Mouse (Mus musculus) stomach, embryonic 14.5 days (tissue): ENCODE measurements around the gene Aff1. TPM values are rescaled to one million over a fixed set of nuclear protein-coding genes. Genes with fewer than 3 reads are reported as not detected.
A peak's percentile ranks its signal among the peaks of the same experiment; 100 is the strongest.

ENCODE experiments used
- ATAC-seq: fragments of 200-750 bp; cut with Nextera tagmentation; 2 replicates; pipeline ENCODE4 v1.8.0; 2017; ENCODE audit warnings: low read depth, moderate TSS enrichment; ENCODE audit not compliant: insufficient number of reproducible peaks, insufficient read depth, low FRiP score
- H3K27ac ChIP-seq: fragments of 300-500 bp; sonication (generic); 2 replicates; pipeline ENCODE4 v1.5.1; 2014; ENCODE audit warnings: mild to moderate bottlenecking, low read length, moderate library complexity, mixed read lengths
- H3K27me3 ChIP-seq: fragments of 300-500 bp; sonication (generic); 2 replicates; pipeline ENCODE4 v1.6.1; 2014; ENCODE audit warnings: low read length, control low read depth, mixed read lengths; ENCODE audit not compliant: control insufficient read depth, insufficient read depth
- H3K36me3 ChIP-seq: fragments of 300-500 bp; sonication (generic); 2 replicates; pipeline ENCODE4 v1.6.1; 2014; ENCODE audit warnings: mild to moderate bottlenecking, control low read depth, low read length, moderate library complexity, mixed read lengths; ENCODE audit not compliant: control insufficient read depth, insufficient read depth
- H3K4me1 ChIP-seq: fragments of 300-500 bp; sonication (generic); 2 replicates; pipeline ENCODE4 v1.6.1; 2014; ENCODE audit warnings: low read length, control low read depth, mixed read lengths; ENCODE audit not compliant: control insufficient read depth, insufficient read depth
- H3K4me2 ChIP-seq: fragments of 300-500 bp; sonication (generic); replicated peaks from 2 replicates; pipeline ENCODE4 v1.6.1; 2014; ENCODE audit warnings: low read depth, low read length, control low read depth
- H3K4me3 ChIP-seq: fragments of 300-500 bp; sonication (generic); 2 replicates; pipeline ENCODE4 v1.5.1; 2014; ENCODE audit warnings: low read depth, low read length, control low read depth
- H3K9ac ChIP-seq: fragments of 300-500 bp; sonication (generic); replicated peaks from 2 replicates; pipeline ENCODE4 v1.6.1; 2014; ENCODE audit warnings: low read depth, mild to moderate bottlenecking, control low read depth, low read length, moderate library complexity, mixed read lengths
- H3K9me3 ChIP-seq: fragments of 300-500 bp; sonication (generic); 2 replicates; pipeline ENCODE4 v1.6.1; 2016; ENCODE audit warnings: low read depth, low read length, control low read depth; ENCODE audit not compliant: control insufficient read depth
- WGBS: fragments of 180-500 bp; shearing (Covaris S2); extraction: QIAGEN DNeasy Blood & Tissue Kit; methylation state at CpG from one replicate; pipeline ENCODE4 v1.1.7; 2014; 5-methylcytosine and 5-hydroxymethylcytosine counted together
- polyA plus RNA-seq: library from polyadenylated mRNA; unstranded; fragments of >200 nt; fragmentation: Nextera tagmentation; extraction: Ambion mirVana; gene quantifications from 2 replicates; pipeline ENCODE4 v1.2.1, GENCODE M21; 2014

The Aff1 gene
- polyA plus RNA-seq, 1 experiment from 2014 or later = 5.9 TPM

DNA sequence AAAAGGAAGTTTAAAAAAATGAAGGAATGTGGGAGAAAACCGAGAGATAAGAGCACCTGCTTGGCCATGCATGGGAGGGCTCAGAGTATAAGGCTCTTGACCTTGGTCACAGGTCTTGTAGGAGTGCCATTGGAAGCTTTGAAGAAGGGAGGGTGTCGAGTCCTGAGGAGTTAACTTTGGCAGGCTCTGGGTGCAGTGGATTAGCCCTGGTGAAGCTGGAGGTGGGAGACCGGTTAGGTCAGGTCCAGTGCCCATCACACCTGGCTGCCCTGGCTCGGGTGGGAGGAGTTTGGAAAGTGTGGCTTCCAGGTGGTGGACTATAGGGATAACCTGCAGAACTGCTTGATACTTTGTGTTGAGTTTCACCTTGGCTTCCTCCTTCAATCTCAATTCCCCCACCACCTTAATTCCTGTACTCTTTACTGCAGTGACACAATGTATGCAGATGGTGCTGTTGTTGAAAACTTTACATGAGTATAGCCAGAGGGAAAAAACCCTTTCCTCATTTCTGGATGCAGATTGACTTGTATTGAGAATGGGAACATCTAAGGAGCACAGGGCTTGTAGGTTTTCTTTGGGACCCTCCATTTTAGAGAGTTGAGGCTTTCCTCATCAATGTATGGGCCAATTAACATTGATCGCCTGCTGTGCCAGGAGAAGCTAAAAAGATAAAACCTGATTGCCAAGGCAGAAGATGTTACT is 43.4 kb downstream of the Aff1 start:
- Histone ChIP-seq H3K27me3 (no peaks in the 10 kb centered on the region), H3K9ac (no peak overlapping the region), H3K36me3 (no peaks in the 10 kb centered on the region), H3K9me3 (no peaks in the 10 kb centered on the region), H3K4me2 (no peak overlapping the region), H3K27ac (no peak overlapping the region), H3K4me1 (no peaks in the 10 kb centered on the region), H3K4me3 (no peak overlapping the region)
- 54% methylated on average over 5 of the region's 5 CpGs for WGBS
- no peak for ATAC-seq

DNA sequence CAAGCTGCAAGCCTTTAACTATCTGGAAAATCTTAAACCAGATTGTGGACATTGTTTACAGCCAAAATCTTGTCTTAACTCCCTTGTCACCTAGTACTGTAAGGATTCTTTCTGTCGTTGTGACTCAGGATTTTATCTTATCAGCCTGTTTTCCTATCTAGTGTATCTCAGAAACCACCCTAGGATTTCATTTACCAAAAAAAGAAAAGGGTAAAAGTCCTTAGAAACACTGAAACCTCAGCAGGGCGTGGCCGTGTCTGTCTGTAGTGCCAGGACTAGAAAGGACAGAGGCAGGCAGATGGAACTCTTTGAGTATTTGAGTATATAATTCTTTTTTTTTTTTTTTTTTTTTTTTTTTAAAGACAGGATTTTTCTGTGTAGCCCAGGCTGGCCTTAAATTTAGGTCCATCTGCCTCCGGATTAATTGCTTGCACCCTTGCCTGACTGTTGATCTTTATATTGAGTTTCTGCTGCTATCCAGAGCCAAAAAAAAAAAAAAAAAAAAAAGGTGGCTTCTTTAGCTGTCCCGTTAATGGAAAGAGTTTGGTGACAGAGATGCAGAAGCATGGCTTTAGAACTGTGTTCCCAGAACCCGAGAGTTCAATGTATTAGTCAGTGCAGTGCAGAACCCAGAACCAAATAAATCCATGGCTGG is 44.5 kb downstream of the Aff1 start:
- no peak overlapping the region for H3K27ac ChIP-seq
- H3K9me3 ChIP-seq = no peaks in the 10 kb centered on the region
- H3K4me2 ChIP-seq = no peak overlapping the region
- H3K9ac ChIP-seq = no peak overlapping the region
- no peaks in the 10 kb centered on the region for H3K36me3 ChIP-seq
- no peaks in the 10 kb centered on the region for H3K4me1 ChIP-seq
- H3K4me3 ChIP-seq = no peak overlapping the region
- no peaks in the 10 kb centered on the region for H3K27me3 ChIP-seq
- no peak for ATAC-seq
- 57% methylated on average over 6 of the region's 6 CpGs for WGBS

DNA sequence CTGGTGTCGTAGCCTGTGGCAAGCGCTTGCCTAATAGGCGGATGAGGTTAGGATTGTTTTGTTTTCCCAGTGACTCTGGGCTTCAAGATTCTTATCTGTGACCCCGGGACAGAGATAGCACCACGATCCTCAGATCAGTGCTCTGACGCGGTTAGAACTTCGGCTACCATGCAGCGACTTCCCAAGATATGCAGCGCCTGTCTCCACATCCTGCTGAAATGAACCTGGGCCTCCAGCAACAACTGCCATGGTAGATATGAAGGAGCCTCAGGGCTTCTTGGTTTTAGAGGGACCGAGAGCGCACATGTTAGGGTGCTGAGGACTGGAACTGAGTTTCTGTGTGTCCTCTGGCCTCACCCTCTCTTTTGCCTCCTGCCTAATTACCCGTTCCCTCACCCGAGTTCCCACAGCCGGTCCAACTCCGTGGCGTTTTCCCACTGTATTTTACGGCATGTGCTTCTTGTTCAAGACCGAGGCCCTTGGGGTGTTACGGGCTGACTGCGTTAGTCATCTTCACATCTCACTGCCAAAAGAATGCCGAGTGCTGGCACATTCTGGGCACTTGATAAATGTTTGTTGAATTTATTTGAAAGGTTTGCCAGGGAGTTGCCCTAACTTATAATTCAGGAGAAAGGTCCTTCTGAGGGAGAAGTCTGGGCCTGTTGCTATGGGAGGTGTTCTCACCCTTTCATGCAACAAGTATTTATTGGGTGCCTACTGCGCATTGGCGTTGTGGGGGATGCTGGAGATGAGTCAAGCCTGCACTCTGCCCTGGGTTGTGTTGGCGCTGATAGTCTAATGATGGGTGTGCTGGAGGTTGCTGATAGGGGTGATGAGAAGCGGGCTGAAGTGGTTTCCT is 45.3 kb downstream of the Aff1 start:
- Histone ChIP-seq H3K4me3 (no peak overlapping the region), H3K9ac (no peak overlapping the region), H3K9me3 (no peaks in the 10 kb centered on the region), H3K27ac (no peak overlapping the region), H3K36me3 (no peaks in the 10 kb centered on the region), H3K4me1 (no peaks in the 10 kb centered on the region), H3K27me3 (no peaks in the 10 kb centered on the region), H3K4me2 (no peak overlapping the region)
- whole genome bisulfite sequencing = 57% methylated on average over 26 of the region's 26 CpGs
- ATAC-seq = peak; percentile 82; the same call in 1 of the 2 replicates

DNA sequence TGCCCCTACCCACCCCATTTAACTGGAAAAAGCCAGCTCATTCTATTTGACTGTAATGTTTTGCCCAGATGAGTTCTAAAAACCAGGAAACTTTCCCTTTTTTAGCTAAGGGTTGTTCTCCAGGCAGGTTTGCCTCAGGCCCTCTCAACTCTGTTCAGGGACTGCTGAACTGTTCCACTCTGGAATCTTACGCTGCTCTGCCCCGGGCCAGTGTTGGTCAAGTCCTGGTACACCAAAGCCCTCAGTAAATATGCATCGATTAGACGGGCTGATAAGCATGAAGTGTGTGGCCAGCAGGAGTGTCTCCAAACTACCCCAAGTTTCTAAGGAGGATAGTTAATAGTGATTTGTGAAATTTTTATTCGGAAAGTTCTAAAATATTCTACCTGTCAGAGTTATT is 46.3 kb downstream of the Aff1 start:
- ATAC-seq = no peak
- no peaks in the 10 kb centered on the region for H3K9me3 ChIP-seq
- no peak overlapping the region for H3K4me2 ChIP-seq
- no peak overlapping the region for H3K27ac ChIP-seq
- H3K27me3 ChIP-seq = no peaks in the 10 kb centered on the region
- no peaks in the 10 kb centered on the region for H3K36me3 ChIP-seq
- H3K4me1 ChIP-seq = no peaks in the 10 kb centered on the region
- H3K4me3 ChIP-seq = no peak overlapping the region
- no peak overlapping the region for H3K9ac ChIP-seq
- 71% methylated on average over 5 of the region's 5 CpGs for WGBS

DNA sequence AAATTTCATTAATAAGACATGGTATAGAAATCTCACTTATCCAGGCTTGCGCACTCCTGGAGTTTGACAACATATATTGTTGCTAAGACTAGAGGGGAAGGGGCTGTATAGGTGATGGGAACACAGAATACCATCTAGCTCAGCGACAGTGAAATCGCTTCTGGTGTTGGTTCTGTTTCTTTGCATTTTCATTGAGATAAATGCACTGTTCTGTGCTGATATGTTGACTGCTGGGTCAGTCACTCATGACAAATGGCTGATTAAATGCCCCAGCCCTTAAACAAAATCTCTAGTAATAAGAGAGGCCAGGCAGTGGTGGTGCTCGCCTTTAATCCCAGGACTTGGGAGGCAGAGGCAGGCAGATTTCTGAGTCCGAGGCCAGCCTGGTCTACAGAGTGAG is 47.0 kb downstream of the Aff1 start:
- Histone ChIP-seq H3K4me3 (no peak overlapping the region), H3K9me3 (no peaks in the 10 kb centered on the region), H3K27me3 (no peaks in the 10 kb centered on the region), H3K36me3 (no peaks in the 10 kb centered on the region), H3K4me1 (no peaks in the 10 kb centered on the region), H3K27ac (no peak overlapping the region), H3K4me2 (no peak overlapping the region), H3K9ac (no peak overlapping the region)
- ATAC-seq = no peak
- 85% methylated on average over 5 of the region's 5 CpGs for WGBS

DNA sequence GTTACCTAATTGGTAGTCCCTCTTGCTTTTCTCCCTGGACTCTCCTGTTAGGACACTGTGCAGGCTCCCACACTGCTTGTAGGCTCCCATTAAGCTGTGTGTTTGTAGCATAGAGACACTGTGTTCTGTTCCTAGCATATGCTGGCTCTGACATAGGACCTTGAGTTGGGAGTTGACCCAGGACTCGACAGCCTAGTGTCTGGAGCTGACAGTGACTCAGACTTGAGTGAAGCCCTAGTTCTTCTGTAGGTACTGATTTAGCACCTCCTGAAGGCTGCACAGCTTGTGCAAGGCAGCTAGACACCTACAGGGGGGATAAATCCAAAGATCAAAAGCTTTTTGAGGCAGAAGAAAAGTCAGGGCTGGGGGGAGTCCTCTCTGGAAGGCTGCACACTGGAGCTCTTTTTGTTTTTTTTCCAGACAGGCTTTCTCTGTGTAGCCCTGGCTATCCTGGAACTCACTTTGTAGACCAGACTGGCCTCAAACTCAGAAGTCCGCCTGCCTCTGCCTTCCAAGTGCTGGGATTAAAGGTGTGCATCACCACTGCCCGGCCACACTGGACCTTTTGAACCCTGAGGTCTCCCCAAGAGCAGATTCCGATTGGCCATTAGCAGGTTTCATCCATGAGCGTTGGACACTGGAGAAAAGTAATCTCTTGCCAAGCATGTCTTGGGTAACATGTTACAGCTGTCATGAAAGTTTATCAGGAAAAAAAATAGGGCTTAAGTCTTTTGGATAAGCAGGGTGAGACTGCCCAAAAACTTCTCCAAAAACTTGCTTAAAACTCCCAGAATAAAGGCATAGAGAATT is 48.1 kb downstream of the Aff1 start:
- WGBS = 65% methylated on average over 5 of the region's 5 CpGs
- Histone ChIP-seq H3K4me1 (0 out of 2 replicates have a peak, but pooled peaks cover 4% of the 10 kb centered on the region), H3K4me3 (no peak overlapping the region), H3K27ac (no peak overlapping the region), H3K4me2 (no peak overlapping the region), H3K9me3 (no peaks in the 10 kb centered on the region), H3K27me3 (no peaks in the 10 kb centered on the region), H3K9ac (no peak overlapping the region), H3K36me3 (no peaks in the 10 kb centered on the region)
- no peak for ATAC-seq

DNA sequence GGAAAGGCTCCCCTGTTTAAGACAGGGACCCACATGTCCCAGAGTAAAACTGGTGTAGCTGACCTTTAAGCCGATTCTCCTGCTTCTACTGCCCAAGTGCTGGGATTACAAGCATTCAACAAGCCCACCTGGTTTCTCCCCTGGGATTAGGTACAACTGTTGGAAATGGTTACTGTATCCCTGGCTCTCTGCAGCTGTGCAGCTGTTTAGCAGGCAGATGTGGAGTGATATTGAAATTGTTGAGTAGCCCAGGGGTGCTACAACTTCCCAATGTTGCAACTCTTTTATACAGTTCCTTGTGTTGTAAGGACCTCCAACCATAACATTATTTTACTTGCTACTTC is 48.7 kb downstream of the Aff1 start:
- Histone ChIP-seq H3K27me3 (no peaks in the 10 kb centered on the region), H3K4me2 (no peak overlapping the region), H3K9ac (no peak overlapping the region), H3K4me1 (0 out of 2 replicates have a peak, but pooled peaks cover 4% of the 10 kb centered on the region), H3K4me3 (no peak overlapping the region), H3K9me3 (no peaks in the 10 kb centered on the region), H3K27ac (no peak overlapping the region), H3K36me3 (no peaks in the 10 kb centered on the region)
- 67% methylated on average over 1 of the region's 1 CpGs for WGBS
- ATAC-seq = no peak

DNA sequence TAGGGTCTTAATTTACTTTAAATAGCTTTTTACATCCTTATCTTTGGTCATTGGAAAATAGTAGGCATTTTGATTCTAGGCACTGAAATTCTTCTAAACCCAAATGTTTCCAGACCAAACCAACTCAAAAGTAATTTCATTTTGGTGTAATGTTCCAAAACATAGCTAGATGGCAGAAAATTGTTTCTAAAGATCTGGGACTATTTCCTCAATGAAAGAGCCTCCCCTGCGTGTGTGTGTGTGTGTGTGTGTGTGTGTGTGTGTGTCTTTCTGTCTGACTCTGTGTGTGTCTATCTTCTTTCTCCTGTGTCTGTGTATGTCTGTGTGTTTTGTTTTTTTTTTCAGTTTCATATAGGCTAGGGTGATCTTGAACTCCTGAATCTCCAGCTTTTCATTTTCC is 49.3 kb downstream of the Aff1 start:
- Histone ChIP-seq H3K27ac (no peak overlapping the region), H3K27me3 (no peaks in the 10 kb centered on the region), H3K9me3 (no peaks in the 10 kb centered on the region), H3K4me1 (0 out of 2 replicates have a peak, but pooled peaks cover 4% of the 10 kb centered on the region), H3K9ac (no peak overlapping the region), H3K36me3 (no peaks in the 10 kb centered on the region), H3K4me3 (no peak overlapping the region), H3K4me2 (no peak overlapping the region)
- WGBS = 48% methylated on average over 1 of the region's 1 CpGs
- no peak for ATAC-seq
